Mouse (Mus musculus): Measurements from ENCODE around the gene Nav2. TPM values are rescaled to one million over a fixed set of nuclear protein-coding genes. Genes with fewer than 3 reads are reported as not detected.
A peak's percentile ranks its signal among the peaks of the same experiment; 100 is the strongest.

The Nav2 gene
- polyA plus RNA-seq, 1 experiment from 2014 or later: 10.1 TPM

DNA sequence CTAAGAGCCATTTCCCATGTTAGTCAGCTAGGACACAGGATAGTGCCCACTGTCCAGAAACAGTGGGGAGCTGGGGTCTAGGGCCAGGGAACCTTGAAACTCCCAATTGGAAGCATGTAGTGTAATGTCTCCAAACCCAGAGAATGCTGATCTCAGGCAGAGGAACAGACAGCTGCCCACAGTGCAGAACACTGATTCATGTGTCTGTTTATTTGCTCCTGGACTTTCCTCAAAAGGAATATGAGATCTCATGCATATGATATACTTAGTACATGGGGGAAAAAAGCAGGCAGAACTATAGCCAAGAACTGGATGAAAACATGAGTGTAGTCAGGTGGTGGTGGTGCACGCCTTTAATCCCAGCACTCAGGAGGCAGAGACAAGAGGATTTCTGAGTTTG lies 297.0 kb downstream of the Nav2 start:
- no peak for TF ChIP-seq CTCF (IDR thresholded peaks at IDR 0.05; ENCODE audit: low read depth)
- Histone ChIP-seq H3K36me3 (ENCODE audit: insufficient read depth, low read length) (no peaks in the 10 kb centered on the region), H3K9ac (ENCODE audit: low read depth, low read length) (no peak overlapping the region), H3K4me2 (ENCODE audit: low read length) (no peak overlapping the region), H3K4me3 (replicated peaks; ENCODE audit: low read depth, low read length) (no peak overlapping the region), H3K27ac (no peak overlapping the region), H3K4me1 (replicated peaks; ENCODE audit: insufficient read depth, low read length) (0 out of 2 replicates have a peak, but pooled peaks cover 3% of the 10 kb centered on the region), H3K9me3 (replicated peaks; ENCODE audit: low read length) (no peaks in the 10 kb centered on the region), H3K27me3 (ENCODE audit: insufficient read depth, low read length) (0 out of 2 replicates have a peak, but pooled peaks cover 3% of the 10 kb centered on the region)
- ATAC-seq (replicated peaks; ENCODE audit: low FRiP score, low read depth) (no peak), DNase-seq (ENCODE audit: low spot score) (no peak)
- WGBS: 94% methylated on average over 1 of the region's 1 CpGs

DNA sequence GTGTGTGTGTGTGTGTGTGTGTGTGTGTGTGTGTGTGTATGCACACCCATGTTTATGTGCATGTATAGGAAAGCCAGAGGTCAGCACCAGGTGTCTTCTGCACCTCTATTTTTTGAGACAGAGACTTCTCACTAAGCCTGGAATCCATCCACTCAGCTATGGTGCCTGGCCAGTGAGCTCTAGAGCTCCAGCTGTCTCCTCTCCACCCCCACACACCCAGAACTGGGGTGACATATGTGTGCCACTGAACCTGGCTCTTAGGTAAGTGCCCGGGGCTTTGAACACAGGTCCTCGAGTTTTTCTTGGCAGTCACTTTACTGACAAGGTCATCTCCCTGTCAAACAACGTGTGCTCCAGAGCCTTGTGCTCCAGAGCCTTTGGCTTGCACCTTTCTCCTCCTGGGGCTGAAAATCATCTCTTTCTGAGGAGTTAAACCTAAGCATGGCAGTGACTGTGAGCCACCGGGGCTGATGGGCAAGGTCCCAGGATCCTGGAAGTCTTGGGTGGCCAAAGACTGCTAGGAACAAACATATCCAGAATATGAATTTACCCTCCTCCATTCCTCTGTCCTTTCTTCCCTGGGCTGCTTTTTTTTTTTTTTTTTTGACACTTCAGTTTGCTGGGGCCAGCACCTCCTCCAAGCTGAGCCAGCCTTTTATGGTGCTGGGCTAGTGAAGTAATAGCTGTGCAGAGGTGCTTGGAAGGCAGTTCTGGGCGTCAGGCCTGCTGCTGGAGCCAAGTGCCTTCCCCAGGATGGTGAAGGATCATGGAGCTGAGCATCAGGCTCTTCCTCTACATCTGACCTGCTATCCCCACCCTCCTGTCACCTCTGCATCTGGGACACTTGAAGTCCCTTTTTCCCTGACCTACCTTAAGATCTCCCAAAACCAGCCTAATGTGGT lies 298.5 kb downstream of the Nav2 start:
- DNase-seq (ENCODE audit: low spot score) (no peak), ATAC-seq (replicated peaks; ENCODE audit: low FRiP score, low read depth) (no peak)
- no peak for TF ChIP-seq CTCF (IDR thresholded peaks at IDR 0.05; ENCODE audit: low read depth)
- no peaks in the 10 kb centered on the region for H3K27me3 ChIP-seq (ENCODE audit: insufficient read depth, low read length)
- no peaks in the 10 kb centered on the region for H3K9me3 ChIP-seq (replicated peaks; ENCODE audit: low read length)
- H3K36me3 ChIP-seq (ENCODE audit: insufficient read depth, low read length): no peaks in the 10 kb centered on the region
- H3K4me1 ChIP-seq (replicated peaks; ENCODE audit: insufficient read depth, low read length): 0 out of 2 replicates have a peak, but pooled peaks cover 3% of the 10 kb centered on the region
- H3K4me3 ChIP-seq (replicated peaks; ENCODE audit: low read depth, low read length): no peak overlapping the region
- no peak overlapping the region for H3K9ac ChIP-seq (ENCODE audit: low read depth, low read length)
- WGBS: 50% methylated on average over 5 of the region's 5 CpGs
- H3K27ac ChIP-seq: no peak overlapping the region
- no peak overlapping the region for H3K4me2 ChIP-seq (ENCODE audit: low read length)

DNA sequence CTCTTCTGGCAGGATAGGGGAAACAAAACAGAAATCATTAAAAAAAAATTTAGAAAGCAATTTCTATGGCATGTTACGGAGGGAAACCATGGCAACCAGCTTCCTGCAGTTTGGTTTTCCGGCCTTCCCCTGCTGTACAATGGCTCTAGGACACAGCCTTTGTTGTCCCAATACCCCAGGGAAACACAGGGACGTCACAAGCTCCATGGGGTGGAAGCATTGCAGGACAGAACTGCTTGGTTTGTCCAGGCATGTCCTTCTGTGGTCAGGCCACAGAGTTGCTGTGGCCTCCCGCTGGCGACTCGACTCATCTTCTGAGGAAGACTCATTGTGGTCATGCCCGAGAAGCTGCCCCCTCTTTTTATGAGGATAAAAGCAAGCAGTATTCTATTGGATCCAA lies 301.0 kb downstream of the Nav2 start:
- Histone ChIP-seq H3K36me3 (ENCODE audit: insufficient read depth, low read length) (no peaks in the 10 kb centered on the region), H3K4me1 (replicated peaks; ENCODE audit: insufficient read depth, low read length) (no peaks in the 10 kb centered on the region), H3K27ac (peak overlapping the region; percentile 54; the same call in 1 of the 2 replicates), H3K9ac (ENCODE audit: low read depth, low read length) (no peak overlapping the region), H3K27me3 (ENCODE audit: insufficient read depth, low read length) (no peaks in the 10 kb centered on the region), H3K4me2 (ENCODE audit: low read length) (no peak overlapping the region), H3K4me3 (replicated peaks; ENCODE audit: low read depth, low read length) (no peak overlapping the region), H3K9me3 (replicated peaks; ENCODE audit: low read length) (no peaks in the 10 kb centered on the region)
- TF ChIP-seq CTCF (IDR thresholded peaks at IDR 0.05; ENCODE audit: low read depth): no peak
- ATAC-seq (replicated peaks; ENCODE audit: low FRiP score, low read depth): no peak
- WGBS: 77% methylated on average over 7 of the region's 7 CpGs
- peak; percentile 50 for DNase-seq (ENCODE audit: low spot score)

DNA sequence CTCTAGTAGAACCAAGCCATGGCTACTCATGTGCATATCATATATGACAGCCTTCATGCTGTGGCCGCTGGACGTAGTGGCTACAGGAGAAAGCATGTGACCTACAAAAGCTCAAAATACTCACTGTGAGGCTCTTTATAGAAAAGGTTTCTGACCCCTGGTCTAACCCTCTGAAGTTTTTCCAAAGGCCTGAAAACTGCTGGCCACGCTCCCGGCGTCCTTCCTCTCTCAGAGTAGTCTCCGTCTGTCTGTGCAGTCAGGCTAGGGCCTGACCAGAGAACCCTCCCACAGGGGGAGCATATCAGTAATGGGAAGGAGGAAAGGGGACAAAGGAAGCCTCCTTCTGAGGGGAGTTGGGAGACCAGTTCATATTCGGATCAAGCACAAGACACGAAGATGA lies 302.2 kb downstream of the Nav2 start:
- DNase-seq (ENCODE audit: low spot score) (no peak), ATAC-seq (replicated peaks; ENCODE audit: low FRiP score, low read depth) (no peak)
- Histone ChIP-seq H3K27ac (no peak overlapping the region), H3K4me2 (ENCODE audit: low read length) (no peak overlapping the region), H3K36me3 (ENCODE audit: insufficient read depth, low read length) (no peaks in the 10 kb centered on the region), H3K4me1 (replicated peaks; ENCODE audit: insufficient read depth, low read length) (no peaks in the 10 kb centered on the region), H3K9ac (ENCODE audit: low read depth, low read length) (no peak overlapping the region), H3K9me3 (replicated peaks; ENCODE audit: low read length) (no peaks in the 10 kb centered on the region), H3K4me3 (replicated peaks; ENCODE audit: low read depth, low read length) (no peak overlapping the region), H3K27me3 (ENCODE audit: insufficient read depth, low read length) (no peaks in the 10 kb centered on the region)
- 65% methylated on average over 8 of the region's 8 CpGs for WGBS
- TF ChIP-seq CTCF (IDR thresholded peaks at IDR 0.05; ENCODE audit: low read depth): no peak

DNA sequence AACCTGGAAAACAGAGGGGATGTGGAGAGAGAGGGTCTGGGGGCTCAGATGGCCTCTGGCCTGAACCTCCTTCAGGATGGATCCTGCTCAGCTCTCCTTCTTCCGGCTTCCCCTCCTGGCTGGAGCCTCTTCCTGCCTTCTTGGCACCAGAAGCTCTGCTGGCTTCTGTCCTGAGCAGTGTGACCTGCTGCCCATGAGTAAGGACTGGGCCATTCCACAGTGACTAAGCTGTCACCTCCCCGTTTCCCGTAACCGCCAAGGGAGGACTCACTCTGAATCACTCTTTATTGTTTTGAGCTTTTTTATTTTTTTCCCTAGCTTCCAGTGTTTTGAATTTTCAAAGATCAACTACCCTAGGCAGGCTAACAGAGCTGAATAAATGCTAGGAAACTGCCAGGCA lies 304.5 kb downstream of the Nav2 start:
- DNase-seq (ENCODE audit: low spot score) (peak; percentile 19), ATAC-seq (replicated peaks; ENCODE audit: low FRiP score, low read depth) (no peak)
- Histone ChIP-seq H3K9ac (ENCODE audit: low read depth, low read length) (no peak overlapping the region), H3K4me2 (ENCODE audit: low read length) (no peak overlapping the region), H3K4me3 (replicated peaks; ENCODE audit: low read depth, low read length) (no peak overlapping the region), H3K27ac (no peak overlapping the region), H3K9me3 (replicated peaks; ENCODE audit: low read length) (no peaks in the 10 kb centered on the region), H3K36me3 (ENCODE audit: insufficient read depth, low read length) (no peaks in the 10 kb centered on the region), H3K4me1 (replicated peaks; ENCODE audit: insufficient read depth, low read length) (no peaks in the 10 kb centered on the region), H3K27me3 (ENCODE audit: insufficient read depth, low read length) (no peaks in the 10 kb centered on the region)
- TF ChIP-seq CTCF (IDR thresholded peaks at IDR 0.05; ENCODE audit: low read depth): no peak
- WGBS: 46% methylated on average over 4 of the region's 4 CpGs

DNA sequence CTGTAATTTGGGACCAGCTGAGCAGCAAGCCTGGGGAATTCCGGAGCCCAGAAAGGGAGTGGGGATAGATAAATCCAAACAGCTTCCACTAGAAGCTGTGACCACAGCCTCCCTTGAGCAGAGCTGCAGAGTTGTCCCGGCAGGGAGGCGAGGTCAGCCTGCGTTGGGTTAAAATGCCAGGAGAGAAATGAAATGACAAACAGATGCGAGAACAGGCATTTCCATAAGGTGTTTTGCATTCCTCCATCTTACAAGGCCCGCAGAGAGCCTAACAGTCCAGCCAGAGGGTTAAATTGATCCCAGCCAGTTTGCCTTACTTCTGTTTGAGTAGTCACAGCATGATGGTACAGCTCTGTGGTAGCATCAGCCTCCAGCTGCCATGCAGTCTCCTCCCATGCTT lies 309.3 kb downstream of the Nav2 start:
- 83% methylated on average over 6 of the region's 6 CpGs for WGBS
- Histone ChIP-seq H3K36me3 (ENCODE audit: insufficient read depth, low read length) (no peaks in the 10 kb centered on the region), H3K4me2 (ENCODE audit: low read length) (no peak overlapping the region), H3K9me3 (replicated peaks; ENCODE audit: low read length) (no peaks in the 10 kb centered on the region), H3K27me3 (ENCODE audit: insufficient read depth, low read length) (no peaks in the 10 kb centered on the region), H3K4me1 (replicated peaks; ENCODE audit: insufficient read depth, low read length) (no peaks in the 10 kb centered on the region), H3K27ac (no peak overlapping the region), H3K4me3 (replicated peaks; ENCODE audit: low read depth, low read length) (no peak overlapping the region), H3K9ac (ENCODE audit: low read depth, low read length) (no peak overlapping the region)
- no peak for DNase-seq (ENCODE audit: low spot score)
- ATAC-seq (replicated peaks; ENCODE audit: low FRiP score, low read depth): no peak
- TF ChIP-seq CTCF (IDR thresholded peaks at IDR 0.05; ENCODE audit: low read depth): no peak
